Mouse (Mus musculus) liver, embryonic 16.5 days (tissue): ENCODE measurements around the gene Smtn. TPM values are rescaled to one million over a fixed set of nuclear protein-coding genes. Genes with fewer than 3 reads are reported as not detected.

Source experiments
- ATAC-seq: fragments of 200-750 bp; cut with Nextera tagmentation; 2 replicates; pipeline ENCODE4 v1.8.0; 2017; ENCODE audit warnings: low read depth, mild to moderate bottlenecking, moderate number of reproducible peaks, moderate library complexity
- H3K27ac ChIP-seq: fragments of 300-500 bp; sonication (generic); 2 replicates; pipeline ENCODE4 v1.5.1; 2014; ENCODE audit warnings: mild to moderate bottlenecking, low read length
- H3K27me3 ChIP-seq: fragments of 300-500 bp; sonication (generic); 2 replicates; pipeline ENCODE4 v1.6.1; 2014; ENCODE audit warnings: low read depth, low read length, mixed read lengths; ENCODE audit not compliant: control insufficient read depth, insufficient read depth
- H3K36me3 ChIP-seq: fragments of 300-500 bp; sonication (generic); 2 replicates; pipeline ENCODE4 v1.6.1; 2014; ENCODE audit warnings: mild to moderate bottlenecking; ENCODE audit not compliant: control insufficient read depth, insufficient read depth
- H3K4me1 ChIP-seq: fragments of 300-500 bp; sonication (generic); 2 replicates; pipeline ENCODE4 v1.6.1; 2014; ENCODE audit warnings: low read depth, low read length, mixed read lengths; ENCODE audit not compliant: control insufficient read depth
- H3K4me2 ChIP-seq: fragments of 300-500 bp; sonication (generic); 2 replicates; pipeline ENCODE4 v1.6.1; 2014; ENCODE audit warnings: low read depth, low read length, mixed read lengths
- H3K4me3 ChIP-seq: fragments of 300-500 bp; sonication (generic); 2 replicates; pipeline ENCODE4 v1.5.1; 2014; ENCODE audit warnings: low read depth, mild to moderate bottlenecking, low read length
- H3K9ac ChIP-seq: fragments of 300-500 bp; sonication (generic); 2 replicates; pipeline ENCODE4 v1.6.1; 2014; ENCODE audit warnings: low read depth, low read length
- H3K9me3 ChIP-seq: fragments of 300-500 bp; sonication (generic); replicated peaks from 2 replicates; pipeline ENCODE4 v1.6.1; 2016; ENCODE audit warnings: low read length; ENCODE audit not compliant: control insufficient read depth
- WGBS: fragments of 180-500 bp; shearing (Covaris S2); extraction: QIAGEN DNeasy Blood & Tissue Kit; methylation state at CpG from one replicate; pipeline ENCODE4 v1.1.7; 2014; ENCODE audit not compliant: insufficient replicate concordance; 5-methylcytosine and 5-hydroxymethylcytosine counted together
- polyA plus RNA-seq: library from polyadenylated mRNA; unstranded; fragments of >200 nt; fragmentation: Nextera tagmentation; extraction: Ambion mirVana; gene quantifications from 2 replicates; pipeline ENCODE4 v1.2.1, GENCODE M21; 2015

Gene Smtn
- polyA plus RNA-seq, 1 experiment from 2014 or later = 16.7 TPM

GRCm38 (mm10) chr11:3472484-3472883, 67.9 kb downstream of the Smtn start:
- H3K27me3 ChIP-seq = no peaks in the 10 kb centered on the region
- H3K4me2 ChIP-seq = no peak overlapping the region
- 26% methylated on average over 1 of the region's 1 CpGs for WGBS
- H3K9ac ChIP-seq = no peak overlapping the region
- H3K9me3 ChIP-seq = no peaks in the 10 kb centered on the region
- no peak overlapping the region for H3K27ac ChIP-seq
- no peaks in the 10 kb centered on the region for H3K36me3 ChIP-seq
- peak; percentile 59; the same call in 1 of the 2 replicates for ATAC-seq
- H3K4me3 ChIP-seq = no peak overlapping the region
- no peaks in the 10 kb centered on the region for H3K4me1 ChIP-seq

DNA sequence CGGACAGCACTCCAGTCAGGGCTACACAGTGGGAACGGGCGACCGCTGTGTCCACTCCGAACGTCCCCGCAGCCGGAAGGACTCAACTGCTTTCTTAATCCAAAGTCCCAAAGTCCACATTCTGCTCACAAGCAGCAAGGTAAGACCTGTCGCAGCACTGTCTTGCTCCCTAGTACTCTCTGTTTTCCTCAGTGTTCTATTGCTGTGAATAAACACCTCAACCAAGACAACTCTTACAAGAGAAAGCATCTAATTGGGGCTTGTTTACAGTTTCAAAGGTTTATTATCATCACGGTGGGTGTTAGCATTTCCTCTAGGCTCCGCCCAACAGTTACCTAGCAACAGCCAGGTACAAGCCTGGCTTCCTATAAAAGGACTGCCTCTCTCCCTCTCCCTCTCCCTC, 69.0 kb downstream of the Smtn start:
- H3K4me3 ChIP-seq = no peak overlapping the region
- no peak; the same call in 1 of the 2 replicates for ATAC-seq
- peak overlapping the region; percentile 21; the same call in 1 of the 2 replicates for H3K4me2 ChIP-seq
- 36% methylated on average over 11 of the region's 11 CpGs for WGBS
- H3K4me1 ChIP-seq = no peaks in the 10 kb centered on the region
- H3K9me3 ChIP-seq = no peaks in the 10 kb centered on the region
- H3K27ac ChIP-seq = no peak overlapping the region
- no peaks in the 10 kb centered on the region for H3K36me3 ChIP-seq
- H3K27me3 ChIP-seq = no peaks in the 10 kb centered on the region
- H3K9ac ChIP-seq = no peak overlapping the region

Other genes with a start within 250 kb of the Smtn start
- 1.4 and 1.9 TPM in 2 replicates for gene Pik3ip1, start 210.2 kb downstream of the Smtn start, polyA plus RNA-seq
- gene Limk2, start 131.4 kb downstream of the Smtn start, polyA plus RNA-seq = 6.7 and 7.3 TPM in 2 replicates
- 8.4 and 9.0 TPM in 2 replicates for gene Rnf185, start 88.2 kb downstream of the Smtn start, polyA plus RNA-seq
- 0.09 and 0.12 TPM in 2 replicates for gene Pla2g3, start 52.3 kb downstream of the Smtn start, polyA plus RNA-seq
- 0.96 and 1.0 TPM in 2 replicates for gene Inpp5j, start 35.8 kb downstream of the Smtn start, polyA plus RNA-seq
- 9.6 and 10.8 TPM in 2 replicates for gene Selenom, start 25.9 kb downstream of the Smtn start, polyA plus RNA-seq
- 5.8 and 6.0 TPM in 2 replicates for gene Morc2a, start 108.6 kb upstream of the Smtn start, polyA plus RNA-seq